Mouse (Mus musculus): ENCODE data around the gene Itpr2.

DNA sequence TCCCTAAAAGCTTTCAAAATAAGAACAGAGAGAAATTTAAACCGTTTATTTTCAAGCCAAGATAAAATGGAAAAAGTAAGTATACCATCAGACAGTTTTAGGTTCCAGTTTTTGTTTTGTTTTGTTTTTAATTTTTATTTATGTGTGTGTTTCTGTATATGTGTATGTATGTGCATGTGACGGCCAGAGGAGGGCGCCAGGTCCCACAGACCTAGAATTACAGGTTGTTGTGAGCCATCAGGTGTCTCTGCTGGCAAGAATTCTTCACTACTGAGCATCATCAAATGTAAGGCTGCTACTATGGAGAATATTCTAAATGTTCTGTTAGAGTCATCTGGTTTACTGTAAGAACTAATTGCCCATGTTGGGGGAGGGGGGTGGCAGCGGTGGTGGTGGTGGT, 111.9 kb downstream of the Itpr2 start:
- TF ChIP-seq CTCF (IDR thresholded peaks at IDR 0.05; ENCODE audit: borderline replicate concordance, insufficient read depth, low read depth, low read length) (no peak), POLR2A (IDR thresholded peaks at IDR 0.05; ENCODE audit: borderline replicate concordance, insufficient read depth, low read length) (no peak)

Measured in cerebellum, adult 2 months (tissue).